Mouse (Mus musculus) CH12.LX (cell line): ENCODE results near the gene Mllt3. TPM values are rescaled to one million over a fixed set of nuclear protein-coding genes. Genes with fewer than 3 reads are reported as not detected.

Experiments used
- DNase-seq: peaks from one replicate; pipeline ENCODE4 v3.0.0-alpha.2; 2013; ENCODE audit errors: extremely low read depth
- H3K27ac ChIP-seq: 2 replicates; pipeline ENCODE4 v1.5.1; 2012; ENCODE audit warnings: low read depth, mild to moderate bottlenecking, control low read depth, moderate library complexity; ENCODE audit not compliant: insufficient read depth
- H3K27me3 ChIP-seq: replicated peaks from 2 replicates; pipeline ENCODE3; 2012; ENCODE audit warnings: inconsistent platforms
- H3K36me3 ChIP-seq, 2 experiments: replicated peaks in 1 of 2; 2 replicates each; pipeline versions ENCODE3 to v1.6.1; 2012; ENCODE audit warnings: inconsistent platforms in 1 of 2, low read length in 1 of 2, mild to moderate bottlenecking in 1 of 2, mixed read lengths in 1 of 2, moderate library complexity in 1 of 2; ENCODE audit not compliant: control insufficient read depth in 1 of 2, insufficient read depth in 1 of 2
- H3K4me1 ChIP-seq, 2 experiments: 2 replicates each; pipeline ENCODE4 v1.6.1; 2012; ENCODE audit warnings: inconsistent platforms in 1 of 2, moderate library complexity in 1 of 2; ENCODE audit not compliant: insufficient read depth in 2 of 2, control insufficient read depth in 1 of 2
- H3K4me2 ChIP-seq: 2 replicates; pipeline ENCODE4 v1.6.1; 2012; ENCODE audit warnings: low read depth, mild to moderate bottlenecking, control low read depth; ENCODE audit not compliant: poor library complexity, insufficient read depth, severe bottlenecking
- H3K4me3 ChIP-seq, 3 experiments: fragments of 150-350 bp in 1 of 3; sonication (generic) in 1 of 3; replicated peaks in 1 of 3; 2 replicates each; pipeline versions ENCODE3 to v1.5.1; 2011 to 2012; ENCODE audit warnings: low read depth in 2 of 3, low read length in 2 of 3, mild to moderate bottlenecking in 2 of 3, moderate library complexity in 2 of 3, control low read depth in 1 of 3, improper control_type of control experiment in 1 of 3, inconsistent platforms in 1 of 3, mixed read lengths in 1 of 3; ENCODE audit not compliant: poor library complexity in 1 of 3
- H3K79me2 ChIP-seq: replicated peaks from 2 replicates; pipeline ENCODE4 v1.6.1; 2012; ENCODE audit warnings: mild to moderate bottlenecking, moderate library complexity; ENCODE audit not compliant: control insufficient read depth, poor library complexity, insufficient read depth, severe bottlenecking; ENCODE audit errors: extremely low read depth
- H3K9ac ChIP-seq: 2 replicates; pipeline ENCODE4 v1.6.1; 2012; ENCODE audit warnings: low read depth, mild to moderate bottlenecking, control low read depth, moderate library complexity; ENCODE audit not compliant: insufficient read depth
- H3K9me3 ChIP-seq: replicated peaks from 2 replicates; pipeline ENCODE3; 2012; ENCODE audit warnings: low read length, inconsistent platforms, mixed read lengths
- BHLHE40 ChIP-seq: IDR thresholded peaks from 2 replicates; pipeline ENCODE4 v1.6.1; 2011; ENCODE audit warnings: mild to moderate bottlenecking, low read depth, low read length, improper control_type of control experiment
- CTCF ChIP-seq, 2 experiments: IDR thresholded peaks in 1 of 2; conservative IDR thresholded peaks in 1 of 2; 2 replicates each; pipeline ENCODE4 v1.5.1; 2011 to 2012; ENCODE audit warnings: low read depth in 2 of 2, low read length in 2 of 2, improper control_type of control experiment in 1 of 2, inconsistent platforms in 1 of 2, mild to moderate bottlenecking in 1 of 2, moderate library complexity in 1 of 2
- ETS1 ChIP-seq: conservative IDR thresholded peaks from 2 replicates; pipeline ENCODE4 v1.6.1; 2012; ENCODE audit warnings: low read depth, mild to moderate bottlenecking, inconsistent platforms, low read length, improper control_type of control experiment, moderate library complexity
- IRF4 ChIP-seq: IDR thresholded peaks from 2 replicates; pipeline ENCODE4 v1.6.1; 2014; ENCODE audit warnings: low read depth, mild to moderate bottlenecking, inconsistent platforms, low read length, improper control_type of control experiment
- JUN ChIP-seq: IDR thresholded peaks from 2 replicates; pipeline ENCODE4 v1.6.1; 2011; ENCODE audit warnings: low read depth, mild to moderate bottlenecking, low read length, improper control_type of control experiment, moderate library complexity; ENCODE audit not compliant: insufficient read depth
- MAFK ChIP-seq: IDR thresholded peaks from 2 replicates; pipeline ENCODE4 v1.6.1; 2011; ENCODE audit warnings: low read length, improper control_type of control experiment; ENCODE audit not compliant: insufficient replicate concordance
- MEF2A ChIP-seq: IDR thresholded peaks from 2 replicates; pipeline ENCODE4 v1.6.1; 2014; ENCODE audit warnings: low read depth, mild to moderate bottlenecking, inconsistent platforms, low read length, improper control_type of control experiment, borderline replicate concordance
- NRF1 ChIP-seq: IDR thresholded peaks from 2 replicates; pipeline ENCODE4 v1.6.1; 2014; ENCODE audit warnings: low read depth, mild to moderate bottlenecking, inconsistent platforms, low read length, improper control_type of control experiment, moderate library complexity
- POLR2AphosphoS2 ChIP-seq: IDR thresholded peaks from 2 replicates; pipeline ENCODE4 v1.6.1; 2011; ENCODE audit warnings: low read depth, low read length, improper control_type of control experiment
- RAD21 ChIP-seq: IDR thresholded peaks from 2 replicates; pipeline ENCODE4 v1.6.1; 2011; ENCODE audit warnings: low read depth, mild to moderate bottlenecking, low read length, improper control_type of control experiment, moderate library complexity
- SIN3A ChIP-seq: IDR thresholded peaks from 2 replicates; pipeline ENCODE4 v1.6.1; 2012; ENCODE audit warnings: low read length, improper control_type of control experiment, inconsistent platforms
- ZKSCAN1 ChIP-seq: IDR thresholded peaks from 2 replicates; pipeline ENCODE4 v1.6.1; 2012; ENCODE audit warnings: low read depth, inconsistent platforms, low read length, improper control_type of control experiment, borderline replicate concordance
- dilution Hi-C: fragments of 300-500 bp; cut with MboI; formaldehyde crosslinking; loops from 2 replicates; pipeline ENCODE4 v1.14.3; 2020; ENCODE audit warnings: low sequenced_read_pairs; ENCODE audit not compliant: extremely low pct_unique_long_range_greater_than_20kb, extremely low pct_ligation_motif_present
- in situ Hi-C: fragments of 300-500 bp; cut with MboI; formaldehyde crosslinking; loops from 3 replicates; pipeline ENCODE4 v1.14.3; 2019; ENCODE audit warnings: low sequenced_read_pairs, low pct_ligation_motif_present, low pct_unique_long_range_greater_than_20kb, mixed read lengths
- polyA plus RNA-seq: library from polyadenylated mRNA; unstranded; fragments of >175 nt; gene quantifications from 2 replicates; pipeline ENCODE4 v1.2.1, GENCODE M21; 2012; ENCODE audit warnings: low read depth; ENCODE audit not compliant: insufficient read length
- total RNA-seq, 2 experiments: library from RNA; depleted of rRNA; stranded (reverse); fragments of 300-350 nt in 1 of 2; fragments of >200 nt in 1 of 2; gene quantifications; 2 replicates each; pipeline ENCODE4 v1.2.3; 2012 to 2014

The Mllt3 gene
- total and polyA plus RNA-seq, 3 experiments, result 8.3 to 20.9 (median 10.1) TPM

DNA sequence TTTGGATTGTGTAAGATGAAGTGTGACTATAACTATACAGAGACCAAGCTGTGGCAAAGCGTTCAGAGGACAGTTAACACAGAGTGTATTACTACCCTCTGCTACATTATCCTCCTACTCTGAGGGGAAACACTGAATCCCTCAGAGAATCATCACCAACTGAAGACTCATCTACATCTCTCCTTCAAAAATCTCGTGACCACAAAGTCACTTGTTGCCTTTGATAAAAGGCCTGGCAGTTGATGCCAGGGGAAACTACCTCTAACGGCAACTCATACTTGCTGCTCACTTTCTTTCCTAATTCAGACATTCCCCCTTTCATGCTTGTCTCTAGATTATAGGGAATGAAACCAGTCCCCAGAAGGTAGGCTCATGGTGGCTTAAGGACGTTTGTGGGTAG lies 174.0 kb downstream of the Mllt3 start:
- no peak for TF ChIP-seq ETS1
- 0 out of 2 replicates have a peak, but pooled peaks have one; percentile 14 for TF ChIP-seq BHLHE40
- no peak for TF ChIP-seq RAD21
- Histone ChIP-seq H3K9ac (no peak overlapping the region), H3K4me2 (no peak overlapping the region), H3K79me2 (no peaks in the 10 kb centered on the region), H3K4me1 (peaks cover 0 to 22% of the 10 kb centered on the region in 2 experiments; a peak in 1 of 4 replicates), H3K4me3 (no peak overlapping the region), H3K27me3 (no peaks in the 10 kb centered on the region), H3K9me3 (no peaks in the 10 kb centered on the region), H3K36me3 (peaks cover 0 to 2% of the 10 kb centered on the region in 2 experiments), H3K27ac (no peak overlapping the region)
- peak; percentile 2 for DNase-seq
- in situ Hi-C loops, result no loop called here
- dilution Hi-C loops, result no loop called here

DNA sequence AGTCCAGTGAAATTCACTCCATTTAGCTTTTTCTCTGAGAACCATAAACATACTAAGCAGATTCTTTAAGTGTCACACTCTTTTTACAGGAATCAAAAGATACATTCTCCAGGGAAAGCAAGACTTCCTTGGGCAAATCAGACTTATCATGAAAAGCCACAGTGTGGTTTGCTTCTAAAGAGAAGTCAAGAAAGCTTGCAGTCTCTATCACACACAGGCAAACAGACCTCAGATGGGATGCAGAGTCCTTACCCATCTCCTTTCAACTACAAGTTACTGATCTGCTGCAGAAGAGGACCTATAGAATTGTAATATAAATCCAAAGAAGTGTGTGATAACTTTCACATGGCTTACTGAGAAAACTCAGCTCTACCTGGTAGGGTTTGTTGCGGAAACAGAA lies 175.2 kb downstream of the Mllt3 start:
- no peak for DNase-seq
- no peak for TF ChIP-seq ZKSCAN1
- TF ChIP-seq, all 38 proteins: peak for 0
- Histone ChIP-seq H3K9me3 (no peaks in the 10 kb centered on the region), H3K27me3 (no peaks in the 10 kb centered on the region), H3K36me3 (peaks cover 0 to 2% of the 10 kb centered on the region in 2 experiments), H3K4me2 (no peak overlapping the region), H3K4me3 (no peak overlapping the region), H3K4me1 (peaks cover 0 to 22% of the 10 kb centered on the region in 2 experiments; a peak in 1 of 4 replicates), H3K79me2 (no peaks in the 10 kb centered on the region), H3K9ac (no peak overlapping the region), H3K27ac (no peak overlapping the region)
- in situ Hi-C loops (no loop called here), dilution Hi-C loops (no loop called here)

DNA sequence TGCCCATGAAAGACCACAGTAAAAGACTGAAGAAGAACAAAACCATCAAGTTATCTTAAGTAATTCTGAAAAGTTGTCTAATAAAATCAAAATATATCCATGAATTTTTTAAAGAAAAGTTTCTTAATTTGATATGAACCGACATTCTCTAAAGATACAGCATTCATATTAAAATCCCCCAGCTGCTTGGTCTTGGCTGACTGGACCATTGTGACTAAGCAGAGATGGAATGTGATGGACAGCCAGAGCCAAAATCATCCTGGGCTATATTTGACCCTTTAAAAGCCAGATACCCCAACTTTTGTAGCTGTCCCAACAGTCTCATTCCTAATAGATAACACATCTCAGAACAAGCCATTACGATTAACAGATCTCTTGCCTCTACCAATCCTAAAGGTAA lies 180.7 kb downstream of the Mllt3 start:
- in situ Hi-C loops, result no loop called here

More for the DNA sequence above, 180.7 kb downstream of the Mllt3 start:
- dilution Hi-C loops, result no loop called here
- no peak for DNase-seq
- H3K4me3 ChIP-seq, result no peak overlapping the region
- TF ChIP-seq NRF1, result no peak
- TF ChIP-seq SIN3A, result no peak
- no peak for TF ChIP-seq MEF2A
- no peak for TF ChIP-seq JUN
- no peak for TF ChIP-seq POLR2AphosphoS2
- no peak for TF ChIP-seq BHLHE40
- TF ChIP-seq IRF4, result no peak
- no peak for TF ChIP-seq MAFK
- no peak for TF ChIP-seq CTCF (conservative IDR thresholded peaks at IDR 0.05 in 1 of 2, IDR thresholded peaks at IDR 0.05 in 1 of 2; ENCODE audit: low read depth in 2 of 2, low read length in 2 of 2)
- TF ChIP-seq, all 38 proteins: peak for 0
- no peak overlapping the region for H3K4me2 ChIP-seq
- no peaks in the 10 kb centered on the region for H3K9me3 ChIP-seq
- no peaks in the 10 kb centered on the region for H3K79me2 ChIP-seq
- no peak overlapping the region for H3K27ac ChIP-seq
- no peaks in the 10 kb centered on the region for H3K4me1 ChIP-seq
- H3K9ac ChIP-seq, result no peak overlapping the region
- no peaks in the 10 kb centered on the region for H3K27me3 ChIP-seq
- H3K36me3 ChIP-seq, result no peaks in the 10 kb centered on the region
